Mouse (Mus musculus) neutrophil, adult 59 days (primary cell): ENCODE results near the gene Olfr965. TPM values are rescaled to one million over a fixed set of nuclear protein-coding genes. Genes with fewer than 3 reads are reported as not detected.

Source experiments
- total RNA-seq, 2 experiments: library from RNA; stranded (reverse); gene quantifications; 1 replicate in 1 of 2; 2 replicates in 1 of 2; pipeline ENCODE4 v1.2.4; 2023

The Olfr965 gene
- total RNA-seq: not detected

DNA sequence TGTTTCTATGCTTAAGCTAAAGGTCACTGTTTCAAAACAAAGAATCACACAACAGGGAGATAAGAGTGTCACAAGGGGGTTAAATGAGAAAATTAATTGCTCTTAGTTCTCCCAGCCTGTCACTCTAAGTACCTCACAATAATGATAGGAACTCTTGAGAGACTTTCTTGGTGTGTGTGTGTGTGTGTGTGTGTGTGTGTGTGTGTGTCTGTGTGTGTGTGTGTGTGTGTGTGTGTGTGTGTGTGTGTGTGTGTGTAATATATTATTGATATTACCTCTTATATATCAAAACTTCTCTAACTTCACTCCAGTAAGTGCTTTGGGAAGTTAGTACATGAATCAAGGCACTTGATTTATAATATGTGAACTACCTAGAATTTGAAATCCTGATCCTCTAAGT lies at the start of gene Olfr965:
Olfr965 (plus strand) TSS at position 301 of the 400 bp plus-strand sequence.

DNA sequence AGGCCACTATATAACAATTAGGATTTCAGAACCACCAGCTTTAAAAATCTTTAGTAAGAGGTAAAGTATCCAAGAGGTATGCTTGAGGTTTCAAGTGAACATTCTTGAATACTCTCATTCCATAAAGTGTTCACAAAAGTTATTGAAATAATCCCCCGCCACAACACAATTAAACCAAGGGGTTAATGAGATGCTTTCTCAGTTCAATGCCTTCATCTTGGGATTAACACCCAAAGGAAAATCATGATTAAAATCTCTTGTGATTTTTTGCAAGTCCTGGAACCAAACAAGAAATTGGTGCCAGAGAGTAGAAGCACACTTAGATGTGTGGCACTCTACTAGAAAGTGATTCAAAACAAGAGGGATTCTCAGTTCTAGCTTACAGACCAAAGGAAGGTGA lies 44.2 kb upstream of the Olfr965 start, which contains the start of gene Olfr963:
Olfr963 (plus strand) TSS at position 301 of the 400 bp plus-strand sequence.

GRCm38 (mm10) chr9:39707017-39707416 lies 4.1 kb upstream of the Olfr965 start, which contains the start of gene Olfr149:
Gene Olfr149, minus strand, starts transcription at chr9:39707117.

DNA sequence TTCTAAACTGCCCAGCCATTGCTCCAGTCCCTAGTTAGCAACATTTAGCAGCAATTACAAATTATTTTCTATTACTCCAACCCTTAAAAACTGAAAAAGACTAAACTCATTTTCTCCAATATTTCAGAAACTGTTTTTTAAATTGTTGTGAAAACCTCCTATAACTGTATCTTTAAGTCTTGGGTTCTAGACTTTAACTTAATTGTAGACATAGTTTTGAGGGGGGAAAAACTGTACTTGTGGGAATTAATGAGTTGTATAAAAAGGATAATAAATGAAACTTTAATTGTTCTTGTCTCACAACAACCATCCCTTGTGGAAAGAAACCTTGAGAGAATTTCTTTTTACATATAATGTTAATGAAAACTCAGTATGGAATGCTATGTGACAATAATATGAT lies 19.5 kb downstream of the Olfr965 start, which contains the start of gene Olfr150:
Olfr150 (plus strand) TSS at position 301 of the 400 bp plus-strand sequence.

DNA sequence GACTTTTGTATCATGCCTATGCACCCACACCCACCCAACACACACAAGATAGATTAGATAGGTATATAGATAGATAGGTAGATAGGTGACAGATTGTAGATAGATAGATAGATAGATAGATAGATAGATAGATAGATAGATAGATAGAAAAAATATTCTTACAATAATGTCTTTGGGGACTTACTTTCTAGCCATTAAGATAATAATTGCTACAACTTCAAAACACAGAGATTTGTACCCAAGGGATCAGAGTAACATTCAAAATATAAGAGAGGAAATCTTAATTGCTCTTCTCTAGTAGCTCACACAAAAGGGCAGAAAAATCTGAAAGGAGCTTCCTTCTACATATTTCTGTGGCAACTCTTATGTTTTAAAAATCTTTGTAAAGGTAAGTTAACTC lies 34.8 kb downstream of the Olfr965 start, which contains the start of gene Olfr967:
Olfr967 (plus strand) TSS at position 301 of the 400 bp plus-strand sequence.

Other genes with a start within 250 kb of the Olfr965 start
- gene Olfr955, start 239.4 kb upstream of the Olfr965 start, total RNA-seq: not detected
- not detected for gene Olfr44, start 217.4 kb upstream of the Olfr965 start, total RNA-seq
- not detected for gene Olfr957, start 195.5 kb upstream of the Olfr965 start, total RNA-seq
- not detected for gene Olfr958, start 157.3 kb upstream of the Olfr965 start, total RNA-seq
- gene Olfr959, start 135.8 kb upstream of the Olfr965 start, total RNA-seq: not detected
- gene AW551984, start 107.0 kb upstream of the Olfr965 start, total RNA-seq: not detected
- not detected for gene Olfr148, start 100.7 kb upstream of the Olfr965 start, total RNA-seq
- not detected for gene Olfr960, start 90.0 kb upstream of the Olfr965 start, total RNA-seq
- gene Olfr961, start 66.3 kb upstream of the Olfr965 start, total RNA-seq: not detected
- not detected for gene Olfr963, start 44.1 kb upstream of the Olfr965 start, total RNA-seq
- gene Olfr149, start 4.2 kb upstream of the Olfr965 start, total RNA-seq: not detected
- gene Olfr150, start 19.6 kb downstream of the Olfr965 start, total RNA-seq: not detected
- gene Olfr967, start 34.9 kb downstream of the Olfr965 start, total RNA-seq: not detected
- gene Olfr968, start 71.9 kb downstream of the Olfr965 start, total RNA-seq: not detected
- not detected for gene Olfr969, start 79.6 kb downstream of the Olfr965 start, total RNA-seq
- not detected for gene Olfr970, start 97.5 kb downstream of the Olfr965 start, total RNA-seq
- gene Olfr971, start 125.5 kb downstream of the Olfr965 start, total RNA-seq: not detected
- gene Olfr972, start 155.1 kb downstream of the Olfr965 start, total RNA-seq: not detected
- under 1 TPM in 1 of 2 experiments, not detected in 1; 0.40 TPM for gene Olfr229, start 196.0 kb downstream of the Olfr965 start, total RNA-seq
- gene Olfr974, start 226.1 kb downstream of the Olfr965 start, total RNA-seq: not detected
- not detected for gene Olfr975, start 240.7 kb downstream of the Olfr965 start, total RNA-seq
- not detected for gene Olfr976, start 249.8 kb downstream of the Olfr965 start, total RNA-seq